Mouse (Mus musculus) thymus, postnatal 25 days (tissue): ENCODE results near the gene Fam50b.

ENCODE experiments used
- DNase-seq: peaks from one replicate; pipeline ENCODE4 v3.0.0; 2022

Gene Fam50b

DNA sequence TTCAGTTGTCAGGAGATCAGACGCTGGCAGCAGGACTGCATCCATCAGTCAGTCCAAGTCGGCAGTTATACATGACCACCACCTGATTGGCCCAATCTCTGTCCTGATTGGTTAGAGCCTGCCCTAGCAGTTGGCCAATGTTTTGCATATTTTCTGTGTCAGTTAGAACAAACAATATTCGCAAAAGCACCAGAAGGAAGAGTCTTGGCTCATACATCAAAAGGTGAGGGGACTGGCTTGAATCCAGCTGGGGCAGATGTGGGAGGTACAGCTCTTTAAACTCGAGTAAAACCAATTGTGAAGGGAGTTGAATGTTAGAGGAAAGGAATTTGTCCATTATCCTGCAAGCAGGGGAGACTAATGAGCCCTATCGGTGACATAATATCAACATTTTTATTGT lies at the start of gene Fam50b:
Gene Fam50b, plus strand, starts transcription at position 165 of the 400 bp plus-strand sequence.
- DNase-seq, result no peak

DNA sequence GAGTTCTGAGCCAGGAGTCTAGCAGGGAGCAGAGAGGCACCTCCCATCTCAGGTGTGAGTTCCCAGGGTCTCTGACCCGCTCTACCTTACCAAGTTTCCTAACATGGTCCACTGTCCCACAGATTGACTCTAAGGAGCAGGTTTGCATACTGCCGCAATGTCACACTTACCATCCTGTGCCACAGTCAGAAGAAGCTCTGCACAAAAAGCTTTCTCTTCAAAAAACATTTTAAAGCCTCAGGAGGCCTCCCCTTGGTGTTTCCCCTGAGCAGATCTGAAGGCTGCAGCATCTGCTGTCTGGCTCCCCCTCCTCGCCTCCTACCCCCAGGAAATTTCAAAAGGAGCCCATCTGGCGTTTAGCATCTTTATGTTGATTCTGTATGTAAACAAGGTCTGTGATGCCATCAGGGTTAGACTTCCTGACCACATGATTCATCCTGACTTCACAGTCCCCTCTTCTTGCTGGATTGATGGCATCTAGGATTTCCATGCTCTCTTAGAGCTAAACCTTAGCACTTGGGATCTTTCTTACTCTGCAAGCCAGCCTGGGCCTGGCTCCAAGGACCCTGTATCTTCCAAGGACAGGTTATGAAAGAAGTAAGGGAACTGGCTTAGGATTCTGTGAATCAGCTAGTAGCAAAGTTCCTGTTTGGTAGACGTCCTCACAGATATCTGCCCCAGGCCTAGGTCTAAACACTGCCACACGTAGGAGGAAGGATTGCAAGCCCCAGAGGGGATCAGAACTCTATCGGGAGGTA lies 49.5 kb upstream of the Fam50b start:
- DNase-seq, result no peak

DNA sequence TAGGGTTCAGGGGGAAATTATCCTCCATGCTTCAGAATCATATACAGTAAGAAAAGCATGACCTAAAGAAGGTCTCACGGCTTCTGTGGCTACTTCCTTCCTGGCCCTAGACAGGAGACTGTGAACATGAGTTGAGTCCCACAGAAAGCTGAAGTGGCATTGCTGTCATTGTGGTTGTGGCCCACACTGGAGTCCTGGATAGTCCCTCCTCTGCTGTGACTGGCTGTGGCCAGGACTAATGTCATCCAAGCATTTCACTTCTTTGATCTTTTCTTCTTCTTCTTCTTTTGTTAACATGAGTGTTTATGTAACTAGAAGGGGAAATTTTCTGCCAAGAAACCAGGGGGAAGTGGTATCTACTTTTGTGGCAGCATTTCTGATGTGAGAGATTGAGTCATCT lies 43.6 kb upstream of the Fam50b start:
- no peak for DNase-seq

DNA sequence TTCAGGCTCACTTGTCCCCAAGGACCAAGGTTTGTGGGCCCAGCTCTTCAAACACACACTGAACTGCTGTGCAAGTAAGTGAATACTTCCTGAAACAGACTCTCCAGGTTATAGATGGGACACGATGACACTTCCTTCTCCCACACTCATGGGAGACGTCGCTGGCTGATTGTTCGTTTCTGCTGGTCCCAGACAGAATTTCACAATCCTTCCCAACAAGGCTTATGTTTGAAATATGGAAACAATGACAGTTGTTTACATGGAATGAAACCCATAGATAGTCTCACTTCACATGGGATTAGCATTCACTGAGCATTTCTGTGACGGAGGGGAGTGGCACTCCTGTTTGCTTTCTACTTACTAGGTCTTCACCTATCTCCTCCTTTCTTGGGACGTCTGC lies 41.5 kb upstream of the Fam50b start:
- DNase-seq, result no peak

DNA sequence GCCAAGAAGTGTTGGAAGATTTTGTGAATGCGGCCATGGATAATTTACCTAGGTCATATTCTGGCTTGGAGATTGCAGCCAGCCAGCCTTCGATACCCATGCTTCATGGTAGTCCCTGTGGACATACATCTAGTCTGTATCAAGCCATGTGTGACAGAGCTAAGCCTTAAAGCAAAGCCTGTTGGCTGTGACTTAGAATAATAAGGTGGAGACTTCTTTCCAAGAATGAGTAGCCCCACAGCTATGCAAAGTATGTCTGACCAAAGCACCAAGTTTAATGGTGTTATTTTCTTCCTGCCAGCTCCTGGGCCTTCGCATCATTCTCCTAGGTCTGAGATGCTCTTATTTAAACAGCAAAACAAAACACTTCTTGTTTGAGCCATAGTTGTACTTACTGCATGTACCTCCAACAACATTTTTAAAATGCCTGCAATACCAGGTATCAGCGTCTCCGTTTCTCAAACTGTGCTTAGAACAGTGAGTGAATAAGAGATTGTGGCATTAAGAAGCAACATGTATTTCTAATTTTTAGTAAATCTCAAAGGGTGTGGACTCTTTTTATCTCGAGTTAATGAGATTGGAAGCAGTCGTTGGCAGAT lies 37.8 kb upstream of the Fam50b start:
- no peak for DNase-seq

DNA sequence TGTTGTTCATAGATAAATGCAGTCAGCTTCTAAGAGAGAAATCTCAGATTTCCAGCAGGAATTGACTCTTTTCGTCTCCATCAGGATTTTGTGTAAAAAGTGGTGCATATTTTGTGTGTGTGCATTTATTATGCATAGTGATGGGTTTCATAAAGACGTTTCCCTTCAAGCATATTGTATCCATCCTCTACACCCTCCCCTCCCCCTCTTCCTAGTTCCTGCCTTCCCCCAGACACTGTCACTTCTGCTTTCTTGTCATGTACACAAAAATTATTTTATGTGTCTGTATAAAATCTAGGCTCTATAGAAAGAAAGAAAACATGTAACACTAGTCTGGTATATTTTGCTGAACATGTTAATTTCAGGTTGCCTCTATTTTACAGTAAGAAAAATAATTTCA lies 34.6 kb upstream of the Fam50b start:
- DNase-seq, result no peak

DNA sequence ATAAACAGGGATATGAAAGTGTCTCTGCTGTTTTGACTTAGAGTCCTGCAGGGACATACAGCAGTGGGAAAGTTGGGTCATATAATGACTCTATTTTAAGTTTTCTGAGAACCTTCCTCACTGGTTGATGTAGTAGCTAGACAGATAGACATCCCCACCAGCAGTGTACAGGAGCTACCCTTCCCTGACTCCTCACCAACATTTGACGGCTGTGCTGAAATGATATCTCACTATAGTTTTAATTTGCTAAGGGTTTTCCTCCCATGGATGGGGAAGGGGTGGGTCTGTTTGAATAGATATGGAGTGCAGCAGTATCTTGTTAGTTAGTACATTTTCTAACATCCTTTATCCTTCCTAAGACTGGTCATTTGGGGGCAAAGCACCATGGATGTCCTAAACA lies 34.0 kb upstream of the Fam50b start:
- DNase-seq, result no peak

DNA sequence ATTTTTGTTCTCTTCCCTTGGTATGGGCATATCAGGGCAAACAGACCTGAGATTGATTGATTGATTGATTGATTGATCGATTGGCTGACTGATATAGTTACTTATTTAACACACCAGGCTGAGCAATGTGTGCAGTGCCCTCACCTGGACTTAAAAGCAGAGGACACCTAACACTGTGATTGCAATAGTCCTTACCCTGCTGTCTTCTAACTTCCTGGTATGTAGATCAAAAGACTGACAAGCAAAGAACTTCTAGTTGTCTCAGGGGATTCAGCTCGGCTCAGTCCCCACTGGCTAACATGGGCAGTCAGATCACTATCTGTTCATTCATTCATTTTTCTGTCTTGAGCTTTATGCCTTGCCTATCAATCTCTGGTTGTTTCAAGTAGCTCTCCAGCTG lies 31.3 kb upstream of the Fam50b start:
- DNase-seq, result no peak

DNA sequence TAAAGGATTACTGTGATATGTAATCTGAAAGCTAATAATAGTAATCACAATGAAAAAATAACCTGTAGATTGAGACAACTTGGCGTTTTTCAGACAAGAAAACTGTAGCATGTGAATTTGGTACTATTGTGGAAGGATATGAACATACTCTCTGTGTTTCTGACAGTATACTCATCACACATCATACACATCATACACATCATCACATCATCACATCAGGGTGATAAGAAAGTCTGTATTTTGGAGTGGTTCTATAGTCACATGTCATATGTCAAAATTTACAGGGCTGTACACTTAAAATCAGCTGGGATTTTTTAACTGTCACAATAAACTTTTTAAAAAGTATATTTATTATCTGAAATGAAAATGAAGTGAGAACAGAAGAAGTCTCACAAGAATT lies 30.9 kb upstream of the Fam50b start:
- DNase-seq, result no peak

DNA sequence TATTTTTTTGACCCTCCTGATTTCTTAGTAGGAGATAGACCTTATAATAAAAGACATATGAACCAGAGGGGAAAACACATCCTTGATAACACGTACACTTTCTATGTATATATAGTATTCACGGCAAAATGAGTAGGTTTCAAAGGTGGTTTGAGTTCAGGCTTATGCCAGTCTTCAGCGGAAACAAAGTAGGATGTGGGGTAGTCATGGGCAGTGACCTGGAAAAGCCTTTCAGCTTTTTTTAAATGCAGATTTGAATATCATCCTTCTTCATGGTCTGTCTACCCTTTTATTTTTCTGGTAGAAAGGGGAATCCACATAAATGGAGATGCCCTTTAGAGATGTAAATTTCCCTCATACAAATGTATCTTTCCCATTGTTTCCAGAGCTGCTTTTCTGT lies 29.8 kb upstream of the Fam50b start:
- no peak for DNase-seq

DNA sequence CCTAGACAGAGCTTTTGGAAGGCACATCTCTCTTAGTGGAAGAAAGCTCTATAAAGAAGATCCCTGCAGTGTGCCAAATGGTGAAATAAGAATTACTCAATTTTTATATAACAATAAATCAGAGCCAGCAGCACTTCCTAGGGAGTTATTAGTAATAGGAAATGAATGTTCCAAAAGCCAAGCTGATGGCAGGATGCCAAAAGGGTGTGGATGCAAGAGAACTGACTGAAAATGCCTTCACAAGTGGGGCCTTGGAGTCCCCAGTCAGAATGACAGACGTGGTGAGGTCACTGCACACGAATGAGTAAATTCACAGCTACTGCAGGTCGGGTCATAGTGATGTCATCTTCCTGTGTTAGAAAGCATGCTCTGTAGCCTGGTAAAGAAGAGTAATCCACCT lies 25.7 kb upstream of the Fam50b start:
- no peak for DNase-seq

DNA sequence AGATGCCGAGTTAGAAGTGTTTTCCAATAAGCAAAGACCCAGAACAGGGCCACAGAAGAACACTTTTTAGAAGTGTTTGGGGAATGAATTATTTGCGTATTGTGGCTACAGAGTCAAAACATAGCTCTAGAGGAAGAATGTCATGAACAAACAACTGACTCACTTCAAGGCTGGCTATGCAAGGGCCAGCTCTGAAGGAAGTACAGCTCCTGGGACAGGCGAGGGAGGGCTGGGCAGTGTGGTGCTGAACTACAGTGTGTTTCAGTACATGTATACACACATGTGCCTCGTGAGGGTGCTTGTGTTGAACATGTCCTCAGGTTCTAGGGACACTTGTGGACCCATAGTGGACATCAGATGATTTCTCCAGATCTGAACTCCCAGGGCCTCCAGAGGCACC lies 25.1 kb upstream of the Fam50b start:
- DNase-seq, result no peak

DNA sequence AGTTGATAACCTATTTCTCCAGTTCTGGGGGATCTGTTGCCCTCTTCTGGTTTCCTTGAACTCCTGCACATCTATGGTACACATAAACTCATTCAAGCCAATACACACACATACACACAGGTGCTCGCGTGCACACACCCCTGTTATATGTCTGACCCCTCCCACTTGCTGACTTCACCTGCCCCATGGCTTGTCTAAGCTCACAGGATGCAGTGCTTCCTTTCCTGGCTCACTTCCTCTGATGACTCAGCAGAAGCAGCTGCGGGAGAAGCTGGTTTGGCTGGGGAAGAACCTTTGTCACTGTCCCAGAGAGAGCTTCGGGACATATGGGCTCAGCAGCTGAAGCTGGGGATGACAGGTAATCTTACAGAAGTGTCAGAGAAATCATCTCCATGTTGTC lies 23.2 kb upstream of the Fam50b start:
- no peak for DNase-seq

DNA sequence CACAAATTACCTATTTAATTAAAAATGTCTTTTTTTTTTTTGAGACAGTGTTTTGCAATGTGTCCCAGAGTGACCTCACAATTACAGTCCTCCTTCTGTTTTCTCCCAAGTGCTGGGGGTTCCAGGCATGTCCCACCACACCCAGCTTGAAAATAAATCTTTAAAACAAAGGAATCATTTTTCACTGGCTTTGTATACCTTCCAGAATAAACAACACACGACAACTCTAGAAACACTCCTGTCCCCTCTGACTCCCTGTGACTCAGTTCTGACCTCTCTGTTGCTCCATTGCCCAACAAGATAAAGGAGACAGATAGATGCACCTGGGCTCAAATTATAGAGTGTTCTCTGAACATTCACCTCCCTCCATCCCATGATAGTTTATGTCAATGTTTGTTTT lies 21.8 kb upstream of the Fam50b start:
- DNase-seq, result no peak

DNA sequence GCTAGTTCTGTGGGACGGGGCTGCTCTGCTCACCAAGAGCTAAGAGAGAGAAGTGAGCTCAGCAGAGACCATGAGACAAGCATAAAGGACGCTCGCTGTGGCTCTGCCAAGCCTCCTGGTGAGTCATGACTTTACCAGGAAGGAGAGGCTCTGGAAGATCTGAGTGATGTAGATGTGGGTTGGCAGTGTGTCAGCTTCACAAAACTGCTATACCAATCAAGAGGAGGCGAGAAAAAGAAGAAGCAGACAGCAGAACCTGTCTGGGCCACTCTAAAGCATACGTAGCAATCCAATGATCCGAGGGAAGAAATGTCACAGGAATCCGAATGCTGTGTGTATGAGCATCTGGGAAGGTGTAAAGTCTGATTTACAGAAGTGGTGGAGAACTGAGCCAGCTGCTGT lies 19.2 kb upstream of the Fam50b start:
- DNase-seq, result no peak

DNA sequence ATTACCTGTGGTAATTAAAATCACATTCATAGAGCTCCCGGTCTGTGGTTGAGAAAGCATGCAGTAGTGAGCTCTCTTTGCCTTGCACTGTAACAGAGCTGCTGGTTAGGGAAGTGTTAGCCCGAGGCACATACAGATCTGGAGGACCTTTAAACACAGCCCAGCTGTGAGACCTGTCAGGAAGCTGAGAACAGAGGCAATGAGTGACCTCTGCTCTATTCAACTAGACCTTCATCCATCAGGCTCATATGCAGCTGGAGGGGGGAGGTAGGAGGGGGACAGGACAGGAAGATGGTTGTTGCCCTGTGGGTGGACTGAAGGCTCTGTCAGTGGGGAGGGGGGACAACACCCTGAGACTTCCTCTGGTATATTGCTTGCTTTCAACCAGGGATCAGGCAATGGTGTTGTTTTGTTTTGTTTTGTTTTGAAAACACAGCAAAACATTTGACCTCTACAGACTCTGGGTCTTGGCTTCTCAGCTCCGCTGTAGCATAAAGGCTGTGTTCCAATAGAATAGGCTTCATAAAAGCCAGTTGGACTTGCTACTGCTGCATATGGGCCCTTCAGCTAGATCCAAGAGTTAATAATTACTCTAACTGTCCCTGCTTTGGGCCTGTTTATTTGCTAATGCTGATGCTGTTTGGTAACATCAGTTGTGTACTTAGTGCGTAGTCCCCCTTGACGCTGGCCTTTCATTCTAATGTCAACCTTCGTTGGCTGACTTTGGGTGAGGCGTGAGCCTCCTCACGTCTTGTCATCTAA lies 9.6 kb upstream of the Fam50b start:
- no peak for DNase-seq

DNA sequence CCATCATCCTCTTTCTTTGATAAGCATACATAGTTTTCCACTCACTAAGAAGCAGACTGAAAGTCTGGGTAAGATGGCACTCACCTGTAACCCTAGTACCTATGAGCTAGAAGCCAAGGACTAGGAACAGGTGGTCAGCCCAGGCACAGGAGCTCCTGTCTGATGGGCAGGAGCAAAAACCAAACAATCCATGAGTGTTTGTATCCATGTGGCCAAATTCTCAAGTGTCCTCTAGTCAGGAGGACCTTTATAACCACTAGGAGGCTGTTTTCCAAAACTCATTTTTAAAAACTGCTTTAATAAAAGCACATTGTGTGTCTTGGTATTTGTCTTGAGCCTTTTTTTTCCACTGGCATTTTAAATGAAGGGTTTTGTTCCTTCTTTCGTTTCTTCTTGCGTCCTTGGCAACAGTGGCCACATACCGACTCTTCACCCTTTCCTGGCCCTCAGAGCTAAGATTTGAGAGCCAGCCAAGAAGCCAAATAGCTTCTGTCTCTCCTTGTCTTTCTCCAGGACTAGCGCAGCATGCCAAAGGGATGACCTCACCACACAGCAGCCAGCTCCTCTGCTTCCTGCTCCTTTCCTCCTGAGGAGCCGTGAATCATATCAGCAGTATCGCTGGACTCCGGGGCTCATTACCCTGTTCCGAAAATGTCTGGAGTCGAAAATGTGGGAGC lies 8.7 kb upstream of the Fam50b start:
- no peak for DNase-seq

DNA sequence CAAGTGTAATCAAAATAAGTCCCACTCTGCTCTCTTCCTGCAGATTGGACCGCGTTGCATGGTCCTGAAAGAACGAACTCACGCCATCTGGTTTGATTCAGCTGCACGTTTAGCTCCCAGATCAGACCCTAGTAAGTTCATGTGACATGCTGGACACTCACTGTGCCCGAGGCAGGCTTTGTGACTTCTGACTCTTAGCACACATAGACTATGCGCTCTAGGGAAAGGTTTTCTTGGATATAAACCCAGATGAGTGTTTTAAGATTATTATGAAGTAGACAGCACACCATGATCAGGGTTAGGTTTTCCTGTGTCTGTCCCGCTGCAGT lies 8.2 kb upstream of the Fam50b start:
- DNase-seq, result no peak

DNA sequence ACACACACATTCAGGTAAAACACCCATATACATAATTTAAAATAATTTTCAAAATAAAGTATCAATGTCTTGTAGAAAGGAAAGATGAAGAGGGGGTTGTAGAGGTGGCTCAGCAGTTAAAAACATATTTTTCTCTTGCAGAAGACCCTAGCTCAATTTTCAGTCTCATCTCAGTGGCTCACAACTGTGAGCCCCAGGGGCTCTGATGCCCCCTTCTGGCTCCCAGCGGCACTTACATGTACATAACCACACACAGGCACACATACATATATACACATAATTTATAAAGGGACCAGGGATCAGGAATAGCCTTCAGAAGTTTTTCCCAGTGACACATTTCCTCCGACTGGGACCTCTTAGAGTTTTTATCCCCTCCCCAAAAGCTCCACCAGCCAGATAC lies 7.6 kb upstream of the Fam50b start:
- no peak for DNase-seq

DNA sequence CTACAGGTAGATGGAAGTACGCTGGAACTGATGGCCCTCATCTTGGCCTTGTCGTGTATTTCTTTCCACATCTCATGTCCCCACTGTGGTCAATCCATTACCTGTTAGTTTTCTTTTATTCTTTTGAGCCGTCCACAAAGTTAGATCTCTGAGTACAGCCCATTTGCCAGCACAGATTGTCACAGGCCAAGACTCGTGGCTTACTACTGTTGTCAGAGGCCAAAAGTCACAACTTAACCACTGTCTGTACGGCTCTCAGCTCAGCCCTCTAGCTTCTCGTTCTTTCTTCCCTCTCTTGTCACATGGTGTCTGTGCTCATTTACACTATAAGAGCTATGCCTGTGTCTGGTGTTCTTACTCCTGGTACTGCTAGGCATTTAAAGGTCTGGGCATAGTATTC lies 3.1 kb upstream of the Fam50b start:
- no peak for DNase-seq

DNA sequence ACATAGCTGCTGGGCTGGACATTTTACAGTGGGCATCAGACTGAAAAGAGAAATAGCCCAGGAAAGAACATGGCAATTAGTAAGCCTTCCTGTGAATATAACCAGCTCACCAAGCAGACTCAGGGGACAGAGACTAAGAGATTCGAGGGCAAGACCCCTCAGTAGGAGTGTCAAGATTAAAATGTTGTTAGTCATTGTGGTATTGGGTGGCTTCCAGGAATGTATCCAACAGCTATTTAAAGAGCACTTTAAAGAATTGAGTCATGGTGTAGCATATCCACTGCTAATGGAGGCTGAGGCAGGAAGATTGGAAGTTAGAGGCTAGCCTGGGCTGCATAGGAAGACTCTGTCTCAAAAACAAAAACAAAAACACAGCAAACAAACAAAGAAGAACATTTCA lies 870 bp upstream of the Fam50b start:
- DNase-seq, result no peak

DNA sequence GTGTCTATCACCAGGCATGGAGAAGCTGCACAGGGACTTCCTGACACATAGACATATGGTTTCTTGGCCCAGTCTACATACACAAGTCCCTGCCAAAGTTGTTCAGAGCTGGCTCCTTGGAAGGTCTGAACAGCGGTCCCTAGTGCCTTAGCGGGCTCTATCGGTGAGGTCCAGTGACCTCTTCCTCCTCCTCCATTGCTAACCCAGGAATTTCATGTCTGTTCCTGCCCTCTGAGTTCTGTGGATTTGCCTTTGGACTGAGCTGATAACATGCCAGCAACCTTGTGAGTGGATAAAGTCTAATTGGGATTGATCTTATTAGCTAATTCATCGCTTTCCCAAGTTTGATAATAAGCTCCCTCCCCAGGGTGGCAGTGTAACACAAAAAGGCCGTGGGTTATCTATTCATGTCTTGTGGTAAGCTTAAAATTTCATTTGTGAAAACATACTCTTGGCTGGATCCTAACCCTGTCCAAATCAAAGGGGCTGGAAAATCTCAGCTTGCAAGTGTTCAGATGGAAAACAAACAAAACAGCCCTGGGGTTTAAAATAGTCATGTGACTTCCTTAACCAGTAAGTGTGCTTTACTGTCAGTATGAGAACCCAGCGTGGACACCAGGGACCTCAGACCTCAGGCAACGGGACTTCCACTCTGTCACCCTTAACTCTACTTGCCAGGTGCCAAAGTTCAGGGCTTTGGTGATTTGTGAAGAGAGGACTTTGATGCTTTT lies 3.5 kb downstream of the Fam50b start:
- DNase-seq, result no peak

DNA sequence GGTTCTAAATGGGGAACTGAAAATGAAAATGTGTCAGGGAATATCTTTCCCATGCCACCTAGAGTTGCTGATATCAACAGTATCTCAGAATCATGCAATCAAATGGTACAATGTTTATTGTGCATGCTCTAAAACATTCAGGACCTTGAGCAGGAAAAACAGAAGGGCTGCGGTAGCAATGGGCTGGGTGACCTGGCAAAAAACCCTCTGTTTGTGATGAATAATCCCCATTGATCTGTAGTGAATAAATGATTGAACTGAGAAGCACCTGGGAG lies 4.0 kb downstream of the Fam50b start:
- DNase-seq, result no peak

DNA sequence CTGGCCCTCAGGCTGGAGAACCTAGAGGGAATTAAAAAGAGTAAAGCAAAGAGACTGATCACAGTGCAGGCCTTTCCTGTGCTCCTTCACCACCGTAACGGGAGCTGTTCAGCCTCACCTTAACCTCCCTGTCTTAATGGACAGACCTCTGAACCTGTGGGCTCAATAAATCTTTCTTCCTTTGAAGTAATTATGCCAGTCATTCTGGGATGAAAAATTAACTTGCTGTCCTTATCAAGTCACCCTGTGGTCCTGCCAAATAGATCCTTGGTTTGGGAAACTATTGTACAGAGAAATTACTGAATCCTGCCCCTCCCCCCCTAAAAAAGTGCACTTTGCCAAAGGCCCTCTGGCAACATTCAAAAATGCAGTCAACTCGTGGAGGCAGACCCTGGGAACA lies 4.4 kb downstream of the Fam50b start:
- no peak for DNase-seq
